Mouse (Mus musculus): ENCODE measurements around the gene Them5. TPM values are rescaled to one million over a fixed set of nuclear protein-coding genes. Genes with fewer than 3 reads are reported as not detected.

The Them5 gene
- polyA plus RNA-seq, 1 experiment from 2014 or later = not detected

DNA sequence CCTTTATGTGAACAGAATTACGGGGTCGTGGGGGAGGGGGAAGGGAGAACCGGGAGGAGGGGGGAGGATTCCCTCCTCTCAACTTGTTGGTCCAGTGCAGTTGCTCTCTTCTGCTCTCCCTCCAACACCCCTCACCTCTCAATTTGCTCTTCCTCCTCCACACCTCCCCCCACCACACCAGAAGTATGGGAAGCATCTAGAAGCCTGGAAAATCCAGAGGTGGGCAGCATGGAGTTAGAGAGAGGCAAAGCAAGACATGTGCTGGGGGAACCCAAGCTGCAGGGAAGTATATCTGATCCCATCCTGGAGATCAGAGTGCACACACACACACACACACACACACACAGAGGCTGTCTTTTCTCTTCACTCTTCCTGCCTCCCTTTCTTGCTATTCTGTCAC is 30.1 kb downstream of the Them5 start:
- Histone ChIP-seq H3K27ac (replicated peaks) (no peak overlapping the region; the same call in 1 of the 2 replicates), H3K27me3 (replicated peaks) (peaks cover 31% of the 10 kb centered on the region), H3K4me2 (peak overlapping the region; percentile 67), H3K36me3 (no peaks in the 10 kb centered on the region), H3K4me1 (peaks cover 39% of the 10 kb centered on the region), H3K4me3 (peak overlapping the region; percentile 35), H3K9ac (peak overlapping the region; percentile 63; the same call in 1 of the 2 replicates), H3K9me3 (no peaks in the 10 kb centered on the region)
- 4% methylated on average over 3 of the region's 3 CpGs for WGBS
- ATAC-seq (ENCODE audit: extremely low read depth, insufficient number of reproducible peaks, low FRiP score, low TSS enrichment) = no peak

DNA sequence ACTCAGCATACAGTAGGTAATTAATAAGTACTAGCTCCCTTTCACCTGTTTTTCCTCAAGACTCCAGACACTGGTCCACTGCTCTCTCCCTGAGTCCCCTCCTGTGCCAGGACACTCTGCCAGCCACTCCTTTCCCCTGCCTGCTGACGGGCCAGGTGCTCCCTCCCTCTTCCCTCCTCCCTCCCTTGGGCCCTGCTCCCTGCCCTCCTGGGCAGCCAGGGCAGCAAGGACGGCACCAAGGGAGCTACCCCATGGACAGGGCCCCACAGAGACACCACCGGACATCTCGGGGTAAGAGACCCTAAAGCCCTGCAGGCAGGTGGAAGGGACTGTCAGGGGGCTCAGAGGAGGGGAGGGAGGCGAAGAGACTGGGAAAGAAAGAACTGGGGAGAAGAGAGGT is 30.7 kb downstream of the Them5 start, which contains the start of gene Rorc:
TSS of gene Rorc (plus strand) at position 154 of the 400 bp plus-strand sequence.
- H3K4me3 ChIP-seq = peak within 1 kb of the TSS; percentile 38
- no peak within 1 kb of the TSS; the same call in 1 of the 2 replicates for H3K27ac ChIP-seq (replicated peaks)
- no peaks in the 10 kb centered on the region for H3K36me3 ChIP-seq
- H3K27me3 ChIP-seq (replicated peaks) = peaks cover 35% of the 10 kb centered on the region
- ATAC-seq (ENCODE audit: extremely low read depth, insufficient number of reproducible peaks, low FRiP score, low TSS enrichment) = no peak
- H3K9me3 ChIP-seq = no peaks in the 10 kb centered on the region
- peaks cover 43% of the 10 kb centered on the region for H3K4me1 ChIP-seq
- peak within 1 kb of the TSS; percentile 63 for H3K9ac ChIP-seq
- H3K4me2 ChIP-seq = peak within 1 kb of the TSS; percentile 68
- 22% methylated on average over 5 of the region's 5 CpGs for WGBS

- no peaks in the 10 kb centered on the region for H3K36me3 ChIP-seq
- peak overlapping the region; percentile 38 for H3K4me3 ChIP-seq
- ATAC-seq (ENCODE audit: extremely low read depth, insufficient number of reproducible peaks, low FRiP score, low TSS enrichment) = peak; percentile 37; the same call in 1 of the 2 replicates
- H3K9ac ChIP-seq = peak overlapping the region; percentile 48
- no peaks in the 10 kb centered on the region for H3K9me3 ChIP-seq
- no peak overlapping the region for H3K27ac ChIP-seq (replicated peaks)
- H3K4me2 ChIP-seq = peak overlapping the region; percentile 68
- 3% methylated on average over 10 of the region's 10 CpGs for WGBS
- H3K27me3 ChIP-seq (replicated peaks) = peaks cover 35% of the 10 kb centered on the region
- H3K4me1 ChIP-seq = peaks cover 43% of the 10 kb centered on the region
These were observed 31.2 kb downstream of the Them5 start for GRCm38 (mm10) chr3:94373090-94373489.

GRCm38 (mm10) chr3:94373597-94374011 is 31.7 kb downstream of the Them5 start:
- Histone ChIP-seq H3K36me3 (no peaks in the 10 kb centered on the region), H3K4me2 (peak overlapping the region; percentile 68), H3K9me3 (no peaks in the 10 kb centered on the region), H3K4me3 (peak overlapping the region; percentile 38), H3K4me1 (peaks cover 43% of the 10 kb centered on the region), H3K27ac (replicated peaks) (no peak overlapping the region), H3K27me3 (replicated peaks) (peaks cover 35% of the 10 kb centered on the region), H3K9ac (peak overlapping the region; percentile 48)
- WGBS = 1% methylated on average over 5 of the region's 5 CpGs
- 0 out of 2 replicates have a peak, but pooled peaks have one; percentile 19 for ATAC-seq (ENCODE audit: extremely low read depth, insufficient number of reproducible peaks, low FRiP score, low TSS enrichment)

- peaks cover 35% of the 10 kb centered on the region for H3K27me3 ChIP-seq (replicated peaks)
- no peaks in the 10 kb centered on the region for H3K36me3 ChIP-seq
- peaks cover 42% of the 10 kb centered on the region for H3K4me1 ChIP-seq
- H3K4me2 ChIP-seq = no peak overlapping the region
- no peak overlapping the region for H3K27ac ChIP-seq (replicated peaks)
- H3K9ac ChIP-seq = no peak overlapping the region
- H3K9me3 ChIP-seq = no peaks in the 10 kb centered on the region
- no peak overlapping the region for H3K4me3 ChIP-seq
- no peak for ATAC-seq (ENCODE audit: extremely low read depth, insufficient number of reproducible peaks, low FRiP score, low TSS enrichment)
These were observed 32.7 kb downstream of the Them5 start for GRCm38 (mm10) chr3:94374636-94375035.

DNA sequence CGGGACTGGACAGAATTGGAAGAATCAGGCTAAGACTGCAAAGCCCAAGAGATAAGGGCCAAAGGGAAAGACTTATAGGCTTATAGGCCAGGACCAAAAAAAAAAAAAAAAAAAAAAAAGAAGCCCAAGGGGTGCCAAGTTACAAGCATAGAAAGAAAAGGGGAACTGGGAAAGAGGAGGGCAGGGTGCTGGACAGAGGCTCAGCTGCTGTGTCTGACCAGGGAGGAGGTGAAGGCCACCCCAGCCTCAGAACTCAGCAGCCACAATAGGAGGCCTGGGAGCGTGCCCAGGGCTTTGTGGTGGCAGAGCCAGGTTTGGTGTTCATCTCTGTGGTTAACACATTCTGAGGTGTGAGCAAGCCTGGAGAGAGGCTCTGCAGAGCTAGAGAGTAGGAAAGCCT is 33.2 kb downstream of the Them5 start:
- no peak for ATAC-seq (ENCODE audit: extremely low read depth, insufficient number of reproducible peaks, low FRiP score, low TSS enrichment)
- Histone ChIP-seq H3K4me1 (peaks cover 39% of the 10 kb centered on the region), H3K4me3 (no peak overlapping the region), H3K4me2 (no peak overlapping the region), H3K9me3 (no peaks in the 10 kb centered on the region), H3K9ac (no peak overlapping the region), H3K27me3 (replicated peaks) (peaks cover 35% of the 10 kb centered on the region), H3K36me3 (no peaks in the 10 kb centered on the region), H3K27ac (replicated peaks) (no peak overlapping the region)
- WGBS = 64% methylated on average over 2 of the region's 2 CpGs

GRCm38 (mm10) chr3:94375861-94376260 is 34.0 kb downstream of the Them5 start:
- H3K4me2 ChIP-seq = no peak overlapping the region
- peaks cover 42% of the 10 kb centered on the region for H3K4me1 ChIP-seq
- H3K36me3 ChIP-seq = no peaks in the 10 kb centered on the region
- no peak overlapping the region for H3K27ac ChIP-seq (replicated peaks)
- WGBS = 42% methylated on average over 5 of the region's 5 CpGs
- H3K27me3 ChIP-seq (replicated peaks) = peaks cover 35% of the 10 kb centered on the region
- no peak overlapping the region for H3K4me3 ChIP-seq
- H3K9me3 ChIP-seq = no peaks in the 10 kb centered on the region
- ATAC-seq (ENCODE audit: extremely low read depth, insufficient number of reproducible peaks, low FRiP score, low TSS enrichment) = no peak
- no peak overlapping the region for H3K9ac ChIP-seq

- Histone ChIP-seq H3K4me1 (peaks cover 31% of the 10 kb centered on the region), H3K27ac (replicated peaks) (no peak overlapping the region), H3K27me3 (replicated peaks) (peaks cover 35% of the 10 kb centered on the region), H3K4me3 (no peak overlapping the region), H3K9me3 (no peaks in the 10 kb centered on the region), H3K9ac (no peak overlapping the region), H3K36me3 (no peaks in the 10 kb centered on the region), H3K4me2 (no peak overlapping the region)
- WGBS = 10% methylated on average over 13 of the region's 13 CpGs
- ATAC-seq (ENCODE audit: extremely low read depth, insufficient number of reproducible peaks, low FRiP score, low TSS enrichment) = no peak
These were observed 35.4 kb downstream of the Them5 start for GRCm38 (mm10) chr3:94377028-94377923.

- no peak overlapping the region for H3K4me2 ChIP-seq
- ATAC-seq (ENCODE audit: extremely low read depth, insufficient number of reproducible peaks, low FRiP score, low TSS enrichment) = no peak
- H3K4me3 ChIP-seq = no peak overlapping the region
- H3K36me3 ChIP-seq = no peaks in the 10 kb centered on the region
- no peaks in the 10 kb centered on the region for H3K9me3 ChIP-seq
- peaks cover 7% of the 10 kb centered on the region for H3K4me1 ChIP-seq
- WGBS = 17% methylated on average over 9 of the region's 9 CpGs
- 0 out of 2 replicates have a peak overlapping the region, but pooled peaks have one; percentile 5 for H3K9ac ChIP-seq
- H3K27me3 ChIP-seq (replicated peaks) = peaks cover 25% of the 10 kb centered on the region
- H3K27ac ChIP-seq (replicated peaks) = no peak overlapping the region
These were observed 38.1 kb downstream of the Them5 start for GRCm38 (mm10) chr3:94379831-94380510.

DNA sequence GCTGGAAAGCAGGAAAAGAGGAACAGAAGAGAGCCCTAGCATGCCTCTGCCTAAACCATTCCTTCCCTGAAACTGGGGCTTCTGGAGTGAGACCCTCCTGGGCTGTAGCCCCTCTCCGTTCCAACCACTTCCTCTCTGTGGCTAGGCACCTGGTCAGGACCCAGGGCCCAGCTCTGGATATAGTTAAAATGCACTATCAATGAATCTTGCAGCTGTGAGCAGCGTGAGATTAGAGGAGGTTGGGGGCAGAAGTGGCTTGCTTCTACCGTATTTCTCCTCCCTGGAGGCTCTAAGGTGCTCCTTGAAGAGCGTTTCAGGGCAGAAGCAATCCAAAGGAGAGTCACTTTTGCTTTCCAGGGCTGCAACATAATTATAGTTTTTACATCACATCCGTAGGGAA is 40.4 kb downstream of the Them5 start:
- Histone ChIP-seq H3K9me3 (no peaks in the 10 kb centered on the region), H3K4me3 (no peak overlapping the region), H3K36me3 (no peaks in the 10 kb centered on the region), H3K4me1 (peaks cover 5% of the 10 kb centered on the region), H3K27me3 (replicated peaks) (peaks cover 7% of the 10 kb centered on the region; the same call in 1 of the 2 replicates), H3K27ac (replicated peaks) (no peak overlapping the region), H3K4me2 (no peak overlapping the region), H3K9ac (no peak overlapping the region)
- no peak for ATAC-seq (ENCODE audit: extremely low read depth, insufficient number of reproducible peaks, low FRiP score, low TSS enrichment)
- 55% methylated on average over 5 of the region's 5 CpGs for WGBS

DNA sequence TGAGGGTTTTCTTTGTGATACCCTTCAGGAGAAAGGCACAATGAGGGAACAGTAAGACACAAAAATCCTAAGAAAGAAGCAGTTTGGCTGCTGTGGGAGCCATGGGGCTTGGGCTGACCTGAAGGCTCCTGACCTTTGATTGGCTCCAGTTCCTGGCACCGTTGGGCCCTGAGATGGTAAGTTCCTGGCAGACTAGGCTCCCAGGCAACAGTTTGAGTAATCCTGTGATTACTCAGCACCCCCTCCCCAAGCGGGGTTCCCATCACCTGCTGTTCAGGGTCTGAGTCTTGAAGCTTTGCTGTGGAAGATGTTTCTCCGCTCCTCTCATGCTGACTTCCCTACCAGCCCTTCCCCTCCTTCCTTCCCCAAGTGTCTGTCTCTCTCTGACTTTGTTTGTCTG is 41.6 kb downstream of the Them5 start:
- no peak overlapping the region for H3K9ac ChIP-seq
- H3K27me3 ChIP-seq (replicated peaks) = peaks cover 5% of the 10 kb centered on the region; the same call in 1 of the 2 replicates
- no peak for ATAC-seq (ENCODE audit: extremely low read depth, insufficient number of reproducible peaks, low FRiP score, low TSS enrichment)
- no peaks in the 10 kb centered on the region for H3K9me3 ChIP-seq
- H3K4me2 ChIP-seq = no peak overlapping the region
- peaks cover 4% of the 10 kb centered on the region; the same call in 1 of the 2 replicates for H3K4me1 ChIP-seq
- no peak overlapping the region for H3K4me3 ChIP-seq
- no peak overlapping the region for H3K27ac ChIP-seq (replicated peaks)
- 47% methylated on average over 3 of the region's 3 CpGs for WGBS
- no peaks in the 10 kb centered on the region for H3K36me3 ChIP-seq

Measured in heart, embryonic 13.5 days (tissue).